Mouse (Mus musculus) G1E (cell line): Measurements from ENCODE around the gene Gm525. TPM values are rescaled to one million over a fixed set of nuclear protein-coding genes. Genes with fewer than 3 reads are reported as not detected.
"Not testable (repeated sequence)": the region's sequence is repeated elsewhere in the genome, so short reads cannot be mapped to it uniquely, and the experiment has no call there.

Source experiments
- ATAC-seq: 2 replicates; pipeline ENCODE4 v1.8.0; 2016; ENCODE audit warnings: mild to moderate bottlenecking; ENCODE audit not compliant: insufficient number of reproducible peaks, poor library complexity, low FRiP score, severe bottlenecking; ENCODE audit errors: extremely low read depth
- DNase-seq: peaks from one replicate; pipeline ENCODE4 v3.0.0; 2012; ENCODE audit warnings: low spot score
- H3K27me3 ChIP-seq: 2 replicates; pipeline ENCODE4 v1.6.1; 2012; ENCODE audit warnings: mild to moderate bottlenecking, low read length, inconsistent platforms; ENCODE audit not compliant: insufficient read depth
- H3K36me3 ChIP-seq: replicated peaks from 2 replicates; pipeline ENCODE3; 2012; ENCODE audit warnings: mild to moderate bottlenecking, inconsistent platforms
- H3K4me1 ChIP-seq: 2 replicates; pipeline ENCODE4 v1.6.1; 2012; ENCODE audit warnings: low read depth, low read length, inconsistent platforms, mixed read lengths; ENCODE audit not compliant: insufficient read depth
- H3K4me3 ChIP-seq: 2 replicates; pipeline ENCODE4 v1.5.1; 2012; ENCODE audit warnings: low read depth, mild to moderate bottlenecking, inconsistent platforms, low read length, moderate library complexity, mixed read lengths
- H3K9me3 ChIP-seq: replicated peaks from 2 replicates; pipeline ENCODE4 v1.6.1; 2012; ENCODE audit warnings: inconsistent platforms
- CTCF ChIP-seq: IDR thresholded peaks from 2 replicates; pipeline ENCODE4 v1.5.1; 2012; ENCODE audit warnings: low read depth, low read length, inconsistent platforms, mixed read lengths
- GATA1 ChIP-seq: IDR thresholded peaks from 2 replicates; pipeline ENCODE4 v1.6.1; 2012; ENCODE audit warnings: borderline replicate concordance, low read length, inconsistent platforms, mixed read lengths
- GATA2 ChIP-seq: IDR thresholded peaks from 2 replicates; pipeline ENCODE4 v1.6.1; 2012; ENCODE audit warnings: low read depth, low read length, inconsistent platforms, borderline replicate concordance
- POLR2AphosphoS5 ChIP-seq: IDR thresholded peaks from 2 replicates; pipeline ENCODE4 v1.6.1; 2012; ENCODE audit warnings: low read depth, low read length, inconsistent platforms; ENCODE audit not compliant: insufficient replicate concordance
- TAL1 ChIP-seq: conservative IDR thresholded peaks from 2 replicates; pipeline ENCODE4 v1.6.1; 2012; ENCODE audit warnings: low read depth, low read length, inconsistent platforms, mixed read lengths
- polyA plus RNA-seq: library from polyadenylated mRNA; stranded (reverse); fragments of >175 nt; gene quantifications from 2 replicates; pipeline ENCODE4 v1.2.3, GENCODE M21; 2012
- total RNA-seq, 2 experiments: library from RNA; stranded (forward) in 1 of 2; stranded (reverse) in 1 of 2; fragments of 200-1000 nt in 1 of 2; fragments of >200 nt in 1 of 2; fragmentation: Nextera tagmentation in 1 of 2; gene quantifications; 2 replicates each; pipeline ENCODE4 v1.2.3; 2014 to 2017

The Gm525 gene
- total and polyA plus RNA-seq, 3 experiments, result not detected

- no peak for ATAC-seq
- H3K36me3 ChIP-seq, result no peaks in the 10 kb centered on the region
- H3K4me1 ChIP-seq, result no peaks in the 10 kb centered on the region
- no peak overlapping the region for H3K4me3 ChIP-seq
- TF ChIP-seq TAL1 (no peak), GATA1 (no peak), POLR2AphosphoS5 (no peak), GATA2 (no peak), CTCF (no peak)
- DNase-seq, result no peak
- H3K27me3 ChIP-seq, result peaks cover 38% of the 10 kb centered on the region
- no peaks in the 10 kb centered on the region for H3K9me3 ChIP-seq
Measured at GRCm38 (mm10) chr11:89078305-89078704, 4.7 kb downstream of the Gm525 start.

- no peak for ATAC-seq
- peaks cover 34% of the 10 kb centered on the region for H3K27me3 ChIP-seq
- H3K9me3 ChIP-seq, result no peaks in the 10 kb centered on the region
- no peaks in the 10 kb centered on the region for H3K36me3 ChIP-seq
- no peak overlapping the region for H3K4me3 ChIP-seq
- TF ChIP-seq TAL1, result no peak
- TF ChIP-seq GATA1, result no peak
- TF ChIP-seq CTCF, result no peak
- TF ChIP-seq POLR2AphosphoS5, result no peak
- TF ChIP-seq GATA2, result no peak
- DNase-seq, result no peak
- no peaks in the 10 kb centered on the region for H3K4me1 ChIP-seq
Measured at GRCm38 (mm10) chr11:89078996-89079680, 5.5 kb downstream of the Gm525 start.

GRCm38 (mm10) chr11:89081906-89082305 lies 8.3 kb downstream of the Gm525 start:
- peaks cover 29% of the 10 kb centered on the region for H3K27me3 ChIP-seq
- not testable (repeated sequence) for ATAC-seq, H3K4me3 ChIP-seq, H3K9me3 ChIP-seq, H3K4me1 ChIP-seq, DNase-seq, H3K36me3 ChIP-seq

GRCm38 (mm10) chr11:89082691-89083090 lies 9.1 kb downstream of the Gm525 start:
- H3K4me1 ChIP-seq, H3K4me3 ChIP-seq, H3K9me3 ChIP-seq, DNase-seq, ATAC-seq, H3K36me3 ChIP-seq: not testable (repeated sequence)
- H3K27me3 ChIP-seq, result peaks cover 24% of the 10 kb centered on the region

GRCm38 (mm10) chr11:89084601-89085000 lies 11.0 kb downstream of the Gm525 start:
- Histone ChIP-seq H3K4me3 (no peak overlapping the region), H3K27me3 (peaks cover 15% of the 10 kb centered on the region; the same call in 1 of the 2 replicates), H3K9me3 (no peaks in the 10 kb centered on the region), H3K4me1 (no peaks in the 10 kb centered on the region), H3K36me3 (no peaks in the 10 kb centered on the region)
- ATAC-seq (peak; percentile 34; the same call in 1 of the 2 replicates), DNase-seq (peak; percentile 16)
- no peak for TF ChIP-seq POLR2AphosphoS5
- TF ChIP-seq CTCF, result peak; percentile 38; the same call in 1 of the 2 replicates

GRCm38 (mm10) chr11:89086208-89086809 lies 12.7 kb downstream of the Gm525 start:
- no peaks in the 10 kb centered on the region for H3K36me3 ChIP-seq
- no peaks in the 10 kb centered on the region for H3K9me3 ChIP-seq
- no peak for TF ChIP-seq CTCF
- no peak for TF ChIP-seq TAL1
- no peak for TF ChIP-seq GATA2
- TF ChIP-seq POLR2AphosphoS5, result no peak
- no peak for TF ChIP-seq GATA1
- H3K27me3 ChIP-seq, result 0 out of 2 replicates have a peak, but pooled peaks cover 9% of the 10 kb centered on the region
- no peaks in the 10 kb centered on the region for H3K4me1 ChIP-seq
- ATAC-seq (no peak), DNase-seq (no peak)
- no peak overlapping the region for H3K4me3 ChIP-seq

GRCm38 (mm10) chr11:89088754-89089153 lies 15.1 kb downstream of the Gm525 start:
- Histone ChIP-seq H3K4me3 (no peak overlapping the region), H3K36me3 (no peaks in the 10 kb centered on the region), H3K27me3 (0 out of 2 replicates have a peak, but pooled peaks cover 9% of the 10 kb centered on the region), H3K4me1 (no peaks in the 10 kb centered on the region), H3K9me3 (no peaks in the 10 kb centered on the region)
- TF ChIP-seq CTCF, result peak; percentile 28; the same call in 1 of the 2 replicates
- TF ChIP-seq POLR2AphosphoS5, result no peak
- ATAC-seq, result no peak
- DNase-seq, result no peak

GRCm38 (mm10) chr11:89090359-89090758 lies 16.7 kb downstream of the Gm525 start:
- DNase-seq, result not testable (repeated sequence)

More at GRCm38 (mm10) chr11:89090359-89090758, 16.7 kb downstream of the Gm525 start:
- H3K9me3 ChIP-seq, H3K27me3 ChIP-seq, H3K36me3 ChIP-seq, H3K4me1 ChIP-seq, H3K4me3 ChIP-seq, ATAC-seq: not testable (repeated sequence)
